Mouse (Mus musculus) bone marrow, adult 2 months (tissue): ENCODE measurements around the gene Nfic.

ENCODE experiments used
- CTCF ChIP-seq: fragments of 200-500 bp; IDR thresholded peaks from 2 replicates; pipeline ENCODE4 v1.5.1; 2011; ENCODE audit warnings: low read length, control low read depth; ENCODE audit not compliant: control insufficient read depth, insufficient read depth
- POLR2A ChIP-seq: fragments of 200-500 bp; IDR thresholded peaks from 2 replicates; pipeline ENCODE4 v1.6.1; 2011; ENCODE audit warnings: low read depth, mild to moderate bottlenecking, control low read depth, low read length, borderline replicate concordance; ENCODE audit not compliant: control insufficient read depth

GRCm38 (mm10) chr10:81428507-81428870 is 26.9 kb downstream of the Nfic start:
- TF ChIP-seq CTCF (no peak), POLR2A (no peak)
